Mouse (Mus musculus): ENCODE data around the gene Lpp. TPM values are rescaled to one million over a fixed set of nuclear protein-coding genes. Genes with fewer than 3 reads are reported as not detected.

Gene Lpp
- polyA plus RNA-seq, 1 experiment from 2014 or later: 23.3 TPM

DNA sequence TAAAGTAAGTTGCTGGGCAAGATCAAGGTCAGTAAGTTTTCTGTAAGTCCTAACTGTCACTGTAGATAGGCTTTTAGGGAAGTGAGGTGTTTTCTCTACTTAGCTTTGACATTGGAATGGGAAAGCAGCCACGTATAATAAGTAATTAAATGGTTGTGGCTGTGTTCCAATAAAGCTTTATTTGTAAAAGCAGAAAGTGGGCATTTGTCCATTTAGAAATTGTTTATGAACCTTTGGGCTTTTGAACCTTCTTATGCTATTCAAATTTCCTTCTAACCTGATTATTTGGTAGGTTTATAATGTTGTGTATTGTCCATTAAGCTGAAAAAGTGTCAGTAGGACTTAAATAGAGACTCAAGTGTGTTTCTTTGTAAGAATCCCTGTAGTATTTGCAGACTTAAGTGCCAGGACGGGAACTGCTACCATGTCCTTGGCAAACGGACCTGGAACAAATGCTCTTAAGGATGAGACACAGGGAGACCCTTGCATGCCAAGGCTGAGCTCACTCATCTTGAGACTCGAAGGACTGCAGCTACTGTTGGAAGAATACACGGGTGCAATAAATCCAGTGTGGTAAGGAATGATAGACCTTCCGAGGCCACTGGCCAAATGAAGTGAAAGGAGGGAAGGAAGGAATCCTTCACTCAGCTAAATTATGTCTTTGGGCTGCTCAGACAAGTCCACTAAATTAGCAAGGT is 252.7 kb downstream of the Lpp start:
- Histone ChIP-seq H3K36me3 (replicated peaks; ENCODE audit: control insufficient read depth, insufficient read depth, low read depth, low read length) (no peaks in the 10 kb centered on the region), H3K4me2 (ENCODE audit: low read depth, low read length) (no peak overlapping the region), H3K9ac (replicated peaks; ENCODE audit: low read length) (no peak overlapping the region), H3K9me3 (replicated peaks; ENCODE audit: control insufficient read depth, low read length) (no peaks in the 10 kb centered on the region), H3K4me3 (ENCODE audit: low read depth, low read length) (no peak overlapping the region), H3K4me1 (ENCODE audit: control insufficient read depth, insufficient read depth, low read length) (no peaks in the 10 kb centered on the region), H3K27ac (replicated peaks; ENCODE audit: low read depth, low read length) (no peak overlapping the region), H3K27me3 (ENCODE audit: control insufficient read depth, insufficient read depth, low read length) (no peaks in the 10 kb centered on the region)
- DNase-seq (ENCODE audit: low spot score) (no peak), ATAC-seq (replicated peaks; ENCODE audit: insufficient number of reproducible peaks, low FRiP score, low TSS enrichment, low read depth) (no peak)
- WGBS: 88% methylated on average over 6 of the region's 6 CpGs

DNA sequence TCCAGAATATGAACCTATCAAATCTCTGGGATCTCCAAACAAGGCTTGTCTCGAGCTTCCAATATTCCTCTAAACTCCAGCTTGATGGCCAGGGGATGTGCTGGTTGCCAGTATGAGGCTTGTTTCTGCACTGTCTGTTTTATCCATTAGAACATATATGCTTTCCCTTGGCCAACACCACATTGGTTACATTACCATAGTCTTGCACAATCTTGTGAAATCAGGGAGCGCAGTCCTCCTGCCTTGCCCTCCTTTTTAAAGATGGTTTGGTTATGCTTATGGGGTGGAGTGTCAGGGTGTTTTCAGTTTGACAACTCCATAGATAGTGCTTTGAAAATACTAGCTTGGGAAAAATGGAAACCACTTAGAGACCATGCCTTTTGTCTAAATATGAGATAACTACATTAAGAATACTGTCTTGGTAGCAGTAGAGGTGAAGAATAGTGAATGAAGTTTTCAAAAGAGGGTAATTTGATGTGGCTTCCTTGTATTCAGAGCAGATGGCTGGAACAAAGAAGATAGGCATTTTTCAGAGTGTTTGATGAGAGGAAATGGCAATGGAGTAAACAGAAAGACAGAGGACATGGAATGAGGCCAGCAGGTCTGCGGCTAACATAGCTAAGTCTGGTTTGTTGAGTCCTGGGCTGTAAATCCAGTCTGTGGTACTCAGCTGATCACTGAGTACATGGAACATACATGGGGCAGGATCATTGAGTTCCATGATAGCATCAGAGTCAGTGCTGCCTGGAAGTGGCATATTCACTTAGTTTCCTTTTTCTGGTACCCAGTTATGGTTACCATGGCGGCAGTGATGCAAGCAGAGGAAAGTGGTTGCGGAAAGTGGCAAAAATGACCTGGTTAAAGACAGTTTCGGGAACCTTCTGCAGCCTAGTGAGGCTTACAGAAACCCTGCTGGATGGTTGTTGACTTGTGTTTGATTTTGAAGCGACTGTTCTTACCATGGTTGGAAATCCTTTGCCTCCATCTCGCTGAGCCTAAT is 258.6 kb downstream of the Lpp start:
- Histone ChIP-seq H3K4me2 (ENCODE audit: low read depth, low read length) (no peak overlapping the region), H3K27ac (replicated peaks; ENCODE audit: low read depth, low read length) (no peak overlapping the region), H3K4me1 (ENCODE audit: control insufficient read depth, insufficient read depth, low read length) (no peaks in the 10 kb centered on the region), H3K36me3 (replicated peaks; ENCODE audit: control insufficient read depth, insufficient read depth, low read depth, low read length) (no peaks in the 10 kb centered on the region), H3K27me3 (ENCODE audit: control insufficient read depth, insufficient read depth, low read length) (no peaks in the 10 kb centered on the region), H3K9me3 (replicated peaks; ENCODE audit: control insufficient read depth, low read length) (no peaks in the 10 kb centered on the region), H3K4me3 (ENCODE audit: low read depth, low read length) (no peak overlapping the region), H3K9ac (replicated peaks; ENCODE audit: low read length) (no peak overlapping the region)
- DNase-seq (ENCODE audit: low spot score) (no peak), ATAC-seq (replicated peaks; ENCODE audit: insufficient number of reproducible peaks, low FRiP score, low TSS enrichment, low read depth) (no peak)
- WGBS: 81% methylated on average over 8 of the region's 8 CpGs

DNA sequence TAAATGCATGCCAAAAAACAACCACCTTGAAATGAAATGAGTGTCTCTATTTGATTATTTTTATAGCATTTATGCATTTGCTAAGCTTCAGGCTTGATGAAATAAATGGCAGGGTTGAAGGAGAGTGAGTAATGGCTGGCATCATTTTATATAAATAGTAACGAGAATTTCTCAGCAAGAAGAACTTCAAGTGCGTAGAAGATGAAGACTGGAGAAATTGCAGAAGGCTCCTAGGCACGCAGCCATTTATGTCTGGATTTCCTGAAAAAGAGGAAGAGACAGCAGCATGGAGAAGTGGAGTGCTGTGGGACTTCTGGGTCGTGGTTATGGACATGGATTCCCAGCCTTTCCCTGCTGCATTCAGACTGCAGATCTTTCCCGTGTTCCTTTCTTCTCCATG is 259.7 kb downstream of the Lpp start:
- H3K36me3 ChIP-seq (replicated peaks; ENCODE audit: control insufficient read depth, insufficient read depth, low read depth, low read length): no peaks in the 10 kb centered on the region
- DNase-seq (ENCODE audit: low spot score) (no peak), ATAC-seq (replicated peaks; ENCODE audit: insufficient number of reproducible peaks, low FRiP score, low TSS enrichment, low read depth) (no peak)
- no peaks in the 10 kb centered on the region for H3K4me1 ChIP-seq (ENCODE audit: control insufficient read depth, insufficient read depth, low read length)
- H3K27me3 ChIP-seq (ENCODE audit: control insufficient read depth, insufficient read depth, low read length): no peaks in the 10 kb centered on the region
- H3K27ac ChIP-seq (replicated peaks; ENCODE audit: low read depth, low read length): no peak overlapping the region
- H3K4me3 ChIP-seq (ENCODE audit: low read depth, low read length): no peak overlapping the region
- H3K9me3 ChIP-seq (replicated peaks; ENCODE audit: control insufficient read depth, low read length): no peaks in the 10 kb centered on the region
- WGBS: 76% methylated on average over 5 of the region's 5 CpGs
- H3K9ac ChIP-seq (replicated peaks; ENCODE audit: low read length): no peak overlapping the region
- no peak overlapping the region for H3K4me2 ChIP-seq (ENCODE audit: low read depth, low read length)

DNA sequence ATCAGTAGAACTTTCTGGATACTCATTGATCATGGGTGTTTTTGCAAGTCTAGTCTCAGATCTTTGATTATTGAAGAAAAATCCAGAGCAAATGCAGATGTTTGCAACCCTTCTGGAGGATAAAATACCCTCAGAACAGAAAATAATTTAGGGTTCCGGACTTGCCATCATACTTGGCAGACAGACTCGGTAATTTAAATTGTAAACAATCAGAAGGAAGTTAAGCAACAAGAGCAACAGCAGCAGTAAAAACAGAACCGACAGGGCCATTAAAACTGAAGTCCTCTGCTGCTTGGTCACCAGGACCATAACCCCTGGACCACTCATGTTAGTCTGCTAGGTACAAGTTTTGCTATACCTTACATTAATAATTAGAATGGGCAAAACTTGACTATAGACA is 261.8 kb downstream of the Lpp start:
- Histone ChIP-seq H3K4me1 (ENCODE audit: control insufficient read depth, insufficient read depth, low read length) (no peaks in the 10 kb centered on the region), H3K4me2 (ENCODE audit: low read depth, low read length) (no peak overlapping the region), H3K27ac (replicated peaks; ENCODE audit: low read depth, low read length) (no peak overlapping the region), H3K4me3 (ENCODE audit: low read depth, low read length) (no peak overlapping the region), H3K36me3 (replicated peaks; ENCODE audit: control insufficient read depth, insufficient read depth, low read depth, low read length) (no peaks in the 10 kb centered on the region), H3K9me3 (replicated peaks; ENCODE audit: control insufficient read depth, low read length) (no peaks in the 10 kb centered on the region), H3K9ac (replicated peaks; ENCODE audit: low read length) (no peak overlapping the region), H3K27me3 (ENCODE audit: control insufficient read depth, insufficient read depth, low read length) (no peaks in the 10 kb centered on the region)
- 86% methylated on average over 3 of the region's 3 CpGs for WGBS
- ATAC-seq (replicated peaks; ENCODE audit: insufficient number of reproducible peaks, low FRiP score, low TSS enrichment, low read depth) (no peak), DNase-seq (ENCODE audit: low spot score) (no peak)

DNA sequence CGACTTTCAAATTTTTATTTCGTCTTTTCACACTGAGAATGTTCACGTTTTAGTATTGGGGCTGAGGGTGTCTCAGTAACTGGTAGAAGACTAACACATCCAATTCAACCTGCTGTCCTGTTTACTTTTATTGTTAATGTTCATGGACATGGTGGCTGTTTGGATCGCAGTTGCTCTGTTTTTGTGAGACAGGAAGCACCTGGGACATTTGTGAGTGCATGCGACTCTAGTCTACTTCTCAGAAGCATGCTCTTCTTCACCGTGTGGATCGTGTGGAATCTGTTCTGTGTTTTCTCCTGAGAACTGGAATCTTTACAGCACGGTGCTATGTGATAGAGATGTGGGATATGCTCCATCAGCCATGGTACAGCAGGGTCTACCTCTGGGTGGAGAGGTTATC is 262.7 kb downstream of the Lpp start:
- ATAC-seq (replicated peaks; ENCODE audit: insufficient number of reproducible peaks, low FRiP score, low TSS enrichment, low read depth): no peak
- Histone ChIP-seq H3K4me2 (ENCODE audit: low read depth, low read length) (no peak overlapping the region), H3K4me1 (ENCODE audit: control insufficient read depth, insufficient read depth, low read length) (no peaks in the 10 kb centered on the region), H3K9me3 (replicated peaks; ENCODE audit: control insufficient read depth, low read length) (no peaks in the 10 kb centered on the region), H3K27ac (replicated peaks; ENCODE audit: low read depth, low read length) (no peak overlapping the region), H3K9ac (replicated peaks; ENCODE audit: low read length) (no peak overlapping the region), H3K36me3 (replicated peaks; ENCODE audit: control insufficient read depth, insufficient read depth, low read depth, low read length) (no peaks in the 10 kb centered on the region), H3K4me3 (ENCODE audit: low read depth, low read length) (no peak overlapping the region), H3K27me3 (ENCODE audit: control insufficient read depth, insufficient read depth, low read length) (no peaks in the 10 kb centered on the region)
- no peak for DNase-seq (ENCODE audit: low spot score)
- 94% methylated on average over 8 of the region's 8 CpGs for WGBS

DNA sequence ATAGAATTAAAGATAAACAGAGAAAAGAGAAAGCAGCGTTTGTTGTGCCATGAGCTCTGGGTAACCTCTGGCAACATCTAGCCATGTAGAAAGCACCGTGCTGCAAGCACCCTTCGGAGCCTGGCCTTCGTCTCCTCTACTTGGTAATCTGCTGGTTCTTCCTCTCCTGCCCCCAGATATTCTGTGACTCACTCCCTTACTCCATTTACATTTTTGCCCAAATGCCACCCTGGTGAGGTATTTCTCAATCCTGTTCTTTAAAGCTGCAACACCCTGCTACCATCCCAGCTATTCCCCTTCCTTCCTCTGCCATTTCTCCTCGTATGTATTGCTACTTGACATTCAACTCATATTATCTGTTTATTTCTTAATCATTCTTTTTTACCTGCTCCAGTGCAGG is 263.4 kb downstream of the Lpp start:
- no peaks in the 10 kb centered on the region for H3K4me1 ChIP-seq (ENCODE audit: control insufficient read depth, insufficient read depth, low read length)
- no peak overlapping the region for H3K4me2 ChIP-seq (ENCODE audit: low read depth, low read length)
- no peak overlapping the region for H3K27ac ChIP-seq (replicated peaks; ENCODE audit: low read depth, low read length)
- H3K27me3 ChIP-seq (ENCODE audit: control insufficient read depth, insufficient read depth, low read length): no peaks in the 10 kb centered on the region
- ATAC-seq (replicated peaks; ENCODE audit: insufficient number of reproducible peaks, low FRiP score, low TSS enrichment, low read depth) (no peak), DNase-seq (ENCODE audit: low spot score) (no peak)
- no peaks in the 10 kb centered on the region for H3K9me3 ChIP-seq (replicated peaks; ENCODE audit: control insufficient read depth, low read length)
- H3K4me3 ChIP-seq (ENCODE audit: low read depth, low read length): no peak overlapping the region
- WGBS: 90% methylated on average over 5 of the region's 5 CpGs
- H3K36me3 ChIP-seq (replicated peaks; ENCODE audit: control insufficient read depth, insufficient read depth, low read depth, low read length): no peaks in the 10 kb centered on the region
- H3K9ac ChIP-seq (replicated peaks; ENCODE audit: low read length): no peak overlapping the region

DNA sequence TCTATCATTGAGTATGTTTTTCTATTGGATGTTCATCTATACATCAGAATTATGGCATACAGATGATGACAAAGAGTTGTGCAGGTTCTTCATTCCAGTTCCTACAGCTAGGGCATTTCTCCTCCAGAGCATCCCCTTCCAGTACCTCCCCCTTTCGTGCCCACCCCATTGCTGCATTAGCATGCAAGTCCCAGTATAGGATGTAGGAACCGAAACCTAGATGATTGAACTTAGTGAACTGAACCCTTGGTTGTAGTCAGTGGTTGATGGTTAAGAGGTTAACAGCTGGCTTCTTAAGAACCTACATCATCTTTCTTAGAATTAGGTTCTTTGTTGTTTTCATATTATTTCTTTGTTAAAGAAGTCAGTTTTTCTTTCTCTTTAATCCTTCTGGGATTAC is 265.7 kb downstream of the Lpp start:
- Histone ChIP-seq H3K9me3 (replicated peaks; ENCODE audit: control insufficient read depth, low read length) (no peaks in the 10 kb centered on the region), H3K4me2 (ENCODE audit: low read depth, low read length) (no peak overlapping the region), H3K9ac (replicated peaks; ENCODE audit: low read length) (no peak overlapping the region), H3K4me3 (ENCODE audit: low read depth, low read length) (no peak overlapping the region), H3K4me1 (ENCODE audit: control insufficient read depth, insufficient read depth, low read length) (no peaks in the 10 kb centered on the region), H3K36me3 (replicated peaks; ENCODE audit: control insufficient read depth, insufficient read depth, low read depth, low read length) (no peaks in the 10 kb centered on the region), H3K27me3 (ENCODE audit: control insufficient read depth, insufficient read depth, low read length) (no peaks in the 10 kb centered on the region), H3K27ac (replicated peaks; ENCODE audit: low read depth, low read length) (no peak overlapping the region)
- DNase-seq (ENCODE audit: low spot score) (no peak), ATAC-seq (replicated peaks; ENCODE audit: insufficient number of reproducible peaks, low FRiP score, low TSS enrichment, low read depth) (no peak)
- 95% methylated on average over 2 of the region's 2 CpGs for WGBS

DNA sequence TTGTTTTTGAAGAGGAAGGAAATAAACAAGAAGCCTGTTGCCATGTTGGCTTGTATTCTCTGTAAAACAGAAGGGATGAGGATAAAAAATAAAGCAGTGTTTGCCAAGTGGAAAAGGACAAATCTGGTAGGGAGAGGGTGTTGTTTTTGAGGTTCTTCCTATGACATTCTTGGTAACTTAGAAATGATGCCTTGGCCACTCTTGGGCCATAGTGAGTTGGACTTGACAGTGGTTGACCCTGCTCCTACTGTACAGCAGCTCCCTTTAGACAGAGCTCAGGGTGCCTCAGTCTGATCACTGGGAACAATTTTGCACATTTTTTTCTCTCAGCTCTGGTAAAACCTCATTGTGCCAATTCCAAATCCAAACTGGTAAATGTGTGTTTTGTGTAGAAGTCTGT is 270.8 kb downstream of the Lpp start:
- Histone ChIP-seq H3K9ac (replicated peaks; ENCODE audit: low read length) (no peak overlapping the region), H3K27ac (replicated peaks; ENCODE audit: low read depth, low read length) (no peak overlapping the region), H3K27me3 (ENCODE audit: control insufficient read depth, insufficient read depth, low read length) (no peaks in the 10 kb centered on the region), H3K9me3 (replicated peaks; ENCODE audit: control insufficient read depth, low read length) (no peaks in the 10 kb centered on the region), H3K4me1 (ENCODE audit: control insufficient read depth, insufficient read depth, low read length) (no peaks in the 10 kb centered on the region), H3K4me2 (ENCODE audit: low read depth, low read length) (no peak overlapping the region), H3K36me3 (replicated peaks; ENCODE audit: control insufficient read depth, insufficient read depth, low read depth, low read length) (no peaks in the 10 kb centered on the region), H3K4me3 (ENCODE audit: low read depth, low read length) (no peak overlapping the region)
- ATAC-seq (replicated peaks; ENCODE audit: insufficient number of reproducible peaks, low FRiP score, low TSS enrichment, low read depth) (no peak), DNase-seq (ENCODE audit: low spot score) (no peak)
